ENCODE assay signal across 8 mouse cellular contexts in genomic region chr2:157418206-157418605, GRCm38 (mm10). TPM values are rescaled to one million over a fixed set of nuclear protein-coding genes. Genes with fewer than 3 reads are reported as not detected.
DNase-seq lines count a peak whose midpoint lies in the region; ATAC-seq and TF ChIP-seq lines count a peak whose summit lies in the region.

Gene Src (plus strand): TSS chr2:157418444.

- peak within 1 kb of the TSS; percentile 55 for H3K9ac ChIP-seq in intestine, embryonic 16.5 days (ENCODE audit: low read depth, low read length)
- H3K9ac ChIP-seq in midbrain, embryonic 15.5 days: no peak within 1 kb of the TSS

- peak; percentile 47 for ATAC-seq in intestine, embryonic 16.5 days
- ATAC-seq in midbrain, embryonic 15.5 days (replicated peaks): no peak

- peak within 1 kb of the TSS; percentile 23 for H3K27ac ChIP-seq in intestine, embryonic 16.5 days (ENCODE audit: low read length)
- H3K27ac ChIP-seq in midbrain, embryonic 15.5 days: no peak within 1 kb of the TSS

- H3K4me1 ChIP-seq in intestine, embryonic 16.5 days (ENCODE audit: control insufficient read depth, insufficient read depth, low read length): peaks cover 41% of the 10 kb centered on the region
- peaks cover 15% of the 10 kb centered on the region for H3K4me1 ChIP-seq in midbrain, embryonic 15.5 days

- H3K4me3 ChIP-seq in intestine, embryonic 16.5 days (ENCODE audit: low read length): peak within 1 kb of the TSS; percentile 3; the same call in 1 of the 2 replicates
- H3K4me3 ChIP-seq in midbrain, embryonic 15.5 days: no peak within 1 kb of the TSS

- TF ChIP-seq POLR2A in brain, embryonic 14.5 days (IDR thresholded peaks at IDR 0.05; ENCODE audit: borderline replicate concordance, extremely low read depth, insufficient read depth, insufficient read length, poor library complexity, severe bottlenecking): no peak

- H3K36me3 ChIP-seq in intestine, embryonic 16.5 days (ENCODE audit: control insufficient read depth, insufficient read depth, low read length): no peaks in the 10 kb centered on the region
- H3K36me3 ChIP-seq in midbrain, embryonic 15.5 days (replicated peaks): no peaks in the 10 kb centered on the region

- TF ChIP-seq CTCF in brain, embryonic 14.5 days (IDR thresholded peaks at IDR 0.05; ENCODE audit: borderline replicate concordance, extremely low read depth, insufficient read depth, insufficient read length): no peak

- no peak for DNase-seq in layer of hippocampus, adult 8-10 months (ENCODE audit: low spot score in 2 of 2)
- no peak for DNase-seq in layer of hippocampus, adult 11-12 months (ENCODE audit: low spot score)
- DNase-seq in brain, embryonic 14.5 days (ENCODE audit: low read depth): no peak
- no peak for DNase-seq in cerebellum, adult 9-10 months
- DNase-seq in kidney, postnatal 36 days: no peak
- no peak for DNase-seq in c-Kit-positive CD71-positive TER-119-positive erythroid progenitor cells, embryonic 14.5 days (ENCODE audit: low spot score)

- 25% methylated on average over 13 of the region's 13 CpGs for WGBS in intestine, embryonic 16.5 days
- WGBS in midbrain, embryonic 15.5 days: 27% methylated on average over 13 of the region's 13 CpGs

- H3K9me3 ChIP-seq in intestine, embryonic 16.5 days (ENCODE audit: control insufficient read depth, low read length): no peaks in the 10 kb centered on the region
- H3K9me3 ChIP-seq in midbrain, embryonic 15.5 days: no peaks in the 10 kb centered on the region

- peak within 1 kb of the TSS; percentile 42 for H3K4me2 ChIP-seq in intestine, embryonic 16.5 days (ENCODE audit: low read depth, low read length)
- 0 out of 2 replicates have a peak within 1 kb of the TSS, but pooled peaks have one; percentile 4 for H3K4me2 ChIP-seq in midbrain, embryonic 15.5 days

- H3K27me3 ChIP-seq in intestine, embryonic 16.5 days (replicated peaks; ENCODE audit: control insufficient read depth, insufficient read depth, low read length): no peaks in the 10 kb centered on the region
- H3K27me3 ChIP-seq in midbrain, embryonic 15.5 days (replicated peaks): no peaks in the 10 kb centered on the region

RNA-seq across cellular contexts. Expression of gene Src, which starts in this region (rescaled TPM):
- total RNA-seq in layer of hippocampus, adult 8-10 months (2022): 100 to 1,000 TPM; 124 to 150 (median 133) TPM
- 87.7 and 98.1 TPM in 2 replicates for polyA plus RNA-seq in brain, embryonic 14.5 days (2012; rRNA removed)
- 11.8 and 15.5 TPM in 2 replicates for polyA plus RNA-seq in intestine, embryonic 16.5 days (2015; fragmentation: Nextera tagmentation; extraction: Ambion mirVana)
- polyA plus RNA-seq in midbrain, embryonic 15.5 days (2015; fragmentation: Nextera tagmentation; extraction: Ambion mirVana): 40.3 and 43.2 TPM in 2 replicates
